Mouse (Mus musculus): ENCODE results near the gene Ttc28.

Gene Ttc28

GRCm38 (mm10) chr5:111207924-111208659 lies 328.5 kb downstream of the Ttc28 start:
- DNase-seq (ENCODE audit: low spot score in 2 of 2), result peak in 1 of 2 experiments; percentile 60

- DNase-seq (ENCODE audit: low spot score in 2 of 2), result peak in 1 of 2 experiments; percentile 57
These were observed 329.0 kb downstream of the Ttc28 start for GRCm38 (mm10) chr5:111208660-111208969.

GRCm38 (mm10) chr5:111213935-111214450 lies 334.4 kb downstream of the Ttc28 start:
- DNase-seq (ENCODE audit: low spot score in 2 of 2), result no peak

GRCm38 (mm10) chr5:111214890-111215289 lies 335.3 kb downstream of the Ttc28 start:
- DNase-seq (ENCODE audit: low spot score in 2 of 2), result no peak

DNA sequence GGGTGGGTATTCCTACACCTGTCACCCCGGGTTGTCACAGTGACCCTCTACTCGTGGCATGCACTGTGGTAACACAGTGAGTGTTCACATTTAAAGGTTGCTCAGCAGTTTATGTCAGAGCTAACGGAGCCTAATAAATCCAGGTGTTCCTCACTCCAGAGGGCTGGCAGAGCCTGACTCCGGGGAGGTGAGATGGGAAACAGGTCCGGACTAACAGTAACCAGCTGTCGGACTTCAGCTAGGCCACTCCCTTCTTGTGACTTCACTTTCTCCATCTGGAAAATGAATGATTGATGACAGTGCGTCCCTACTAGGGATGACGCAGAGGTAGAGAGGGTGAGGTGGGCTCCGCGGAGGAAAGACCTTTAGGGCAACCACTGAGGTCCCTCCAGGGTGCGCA lies 336.1 kb downstream of the Ttc28 start:
- no peak for DNase-seq (ENCODE audit: low spot score in 2 of 2)

DNA sequence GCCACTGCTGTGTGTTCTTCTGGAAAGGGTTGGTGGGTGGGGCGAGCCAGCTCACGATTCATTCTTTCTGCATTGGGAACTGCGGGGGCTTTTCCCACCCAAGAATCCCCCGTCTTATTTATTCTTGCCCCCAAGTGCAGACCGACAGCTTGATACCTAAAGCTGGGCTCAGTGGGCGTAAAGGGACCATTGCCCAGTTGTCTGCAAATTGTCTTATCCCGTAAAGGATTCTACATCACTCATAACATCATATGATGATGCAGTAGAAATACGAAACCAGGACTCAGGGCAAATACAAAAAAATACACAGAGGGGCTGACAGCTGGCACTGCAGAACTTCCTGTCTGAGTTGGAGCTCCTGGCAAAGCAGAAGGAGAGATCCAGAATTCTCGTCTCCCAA lies 336.6 kb downstream of the Ttc28 start:
- no peak for DNase-seq (ENCODE audit: low spot score in 2 of 2)

DNA sequence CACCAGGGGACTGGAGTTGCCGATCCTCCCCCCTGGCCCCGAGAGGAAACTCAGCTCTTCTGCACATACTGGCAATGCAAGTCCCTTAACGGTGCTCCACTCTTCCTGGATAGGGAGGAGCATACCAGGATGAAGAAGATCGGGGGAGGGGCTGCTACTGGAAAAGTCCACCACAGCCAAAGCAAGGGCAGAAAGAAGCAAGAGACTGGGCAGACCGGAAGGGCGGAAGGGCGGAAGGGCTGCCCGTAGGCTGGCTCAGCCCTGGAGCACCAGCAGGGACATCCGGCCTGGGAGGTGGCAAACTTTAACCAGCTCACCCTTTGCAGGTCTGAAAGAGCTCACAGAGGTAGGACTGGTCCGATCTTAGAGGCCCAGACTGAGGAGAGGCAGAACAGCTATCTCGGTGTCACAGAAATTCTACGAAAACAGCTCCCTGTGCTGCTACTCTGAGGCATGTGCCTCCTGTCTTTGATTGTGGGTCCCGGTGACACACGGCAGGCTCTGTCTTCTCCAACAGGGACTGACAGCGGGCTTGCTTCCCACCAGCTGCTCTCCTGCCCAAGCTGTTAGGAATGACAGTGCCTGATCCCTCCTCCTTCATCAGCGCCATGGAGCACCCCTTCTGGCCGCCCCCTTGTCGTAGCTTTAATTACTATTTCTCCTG lies 338.0 kb downstream of the Ttc28 start:
- no peak for DNase-seq (ENCODE audit: low spot score in 2 of 2)

DNA sequence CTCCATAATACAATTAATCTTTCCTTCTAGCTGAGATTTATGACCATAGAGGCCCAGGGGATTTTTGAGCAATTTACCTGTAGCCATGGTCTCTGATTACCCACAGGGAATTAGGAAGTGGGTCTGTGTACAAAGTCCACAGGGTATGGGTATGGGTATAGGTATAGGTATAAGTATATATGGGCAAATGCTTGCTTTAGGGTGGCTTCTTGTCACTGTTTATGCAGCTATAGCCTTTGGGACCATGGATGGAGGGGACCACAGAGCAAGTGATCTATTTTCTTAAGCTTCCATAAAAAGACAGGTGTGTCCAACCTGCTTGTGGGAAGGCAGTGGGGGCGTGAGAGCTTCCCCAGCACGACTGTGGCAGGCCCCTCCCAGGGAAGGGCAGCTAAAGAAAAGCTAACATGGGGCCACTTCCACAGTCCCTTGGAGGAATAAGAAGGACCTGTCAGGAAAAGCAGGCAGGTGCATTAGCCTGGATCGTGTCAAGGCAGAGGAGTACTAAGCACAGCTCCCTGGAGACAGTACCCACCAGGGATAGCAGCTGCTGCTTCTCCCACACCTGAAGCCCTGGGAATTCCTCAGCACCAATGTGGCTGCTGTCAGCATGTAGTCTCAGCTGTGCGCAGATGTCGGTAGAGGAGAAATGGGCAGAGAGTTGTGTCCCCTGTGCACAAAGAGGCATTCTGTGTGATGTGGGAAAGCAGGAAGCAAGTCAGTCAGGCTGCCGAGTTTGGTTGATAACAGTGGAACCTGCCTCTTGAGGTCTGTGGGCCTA lies 338.7 kb downstream of the Ttc28 start:
- DNase-seq (ENCODE audit: low spot score in 2 of 2), result no peak

DNA sequence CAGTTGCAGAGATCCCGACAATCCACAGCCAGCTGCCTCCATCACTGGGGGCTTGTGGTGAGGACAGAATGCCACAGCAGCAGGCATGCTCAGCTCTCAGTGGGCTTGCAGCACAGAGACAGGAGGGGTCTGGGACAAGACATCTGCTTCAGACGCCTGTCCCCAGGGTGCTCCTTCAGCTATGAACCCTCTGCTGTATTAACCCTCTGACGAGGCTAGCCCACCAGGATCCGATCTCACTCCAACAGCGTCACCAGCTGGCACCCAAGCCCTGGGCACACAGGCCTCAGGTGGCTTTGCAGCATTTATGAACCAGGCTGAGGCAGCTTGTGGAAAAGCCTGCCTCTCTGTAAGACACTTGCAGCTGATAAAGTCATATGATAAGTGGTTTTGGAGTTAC lies 339.4 kb downstream of the Ttc28 start:
- no peak for DNase-seq (ENCODE audit: low spot score in 2 of 2)

- no peak for DNase-seq (ENCODE audit: low spot score in 2 of 2)
These were observed 341.2 kb downstream of the Ttc28 start for GRCm38 (mm10) chr5:111220679-111221380.

- no peak for DNase-seq (ENCODE audit: low spot score in 2 of 2)
These were observed 343.2 kb downstream of the Ttc28 start for GRCm38 (mm10) chr5:111222820-111223219.

DNA sequence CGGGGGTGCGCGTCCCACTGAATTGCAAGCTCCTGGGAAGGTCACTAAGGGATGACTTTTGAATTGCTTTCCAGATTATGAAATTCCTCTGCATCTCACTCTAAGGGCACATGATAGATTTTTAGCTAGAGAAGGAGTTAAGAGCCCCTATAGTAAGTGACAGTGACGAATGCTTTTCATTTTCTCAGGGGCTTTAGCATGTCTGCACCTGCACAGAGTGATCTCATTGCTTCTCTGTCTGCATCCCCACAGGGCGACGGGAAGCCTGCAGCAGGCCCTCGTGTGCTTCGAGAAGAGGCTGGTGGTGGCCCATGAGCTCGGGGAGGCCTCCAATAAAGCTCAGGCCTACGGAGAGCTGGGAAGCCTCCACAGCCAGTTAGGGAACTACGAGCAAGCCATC lies 345.7 kb downstream of the Ttc28 start:
- no peak for DNase-seq (ENCODE audit: low spot score in 2 of 2)

GRCm38 (mm10) chr5:111226486-111226885 lies 346.9 kb downstream of the Ttc28 start:
- DNase-seq (ENCODE audit: low spot score in 2 of 2), result no peak

DNA sequence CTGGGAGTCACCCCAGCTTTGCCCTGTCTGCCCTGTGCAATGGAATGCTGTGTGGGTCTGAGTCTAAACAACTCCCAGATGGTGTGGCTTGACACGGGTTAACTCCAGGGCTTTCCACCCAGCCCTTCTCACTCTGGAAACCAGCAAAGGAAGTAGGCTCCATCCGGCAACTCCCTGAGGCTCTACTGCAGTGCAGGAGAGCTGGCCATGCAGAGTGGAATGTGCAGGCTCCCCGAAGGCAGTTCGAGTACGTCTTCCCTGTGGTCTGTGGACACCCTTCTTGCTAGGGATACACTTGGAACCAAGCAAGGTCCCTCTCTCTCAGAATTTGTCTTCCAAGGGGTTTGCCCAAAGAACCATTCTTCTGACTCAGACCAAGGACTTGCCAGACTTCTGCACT lies 348.2 kb downstream of the Ttc28 start:
- DNase-seq (ENCODE audit: low spot score in 2 of 2), result no peak

GRCm38 (mm10) chr5:111228302-111229040 lies 348.9 kb downstream of the Ttc28 start:
- no peak for DNase-seq (ENCODE audit: low spot score in 2 of 2)

DNA sequence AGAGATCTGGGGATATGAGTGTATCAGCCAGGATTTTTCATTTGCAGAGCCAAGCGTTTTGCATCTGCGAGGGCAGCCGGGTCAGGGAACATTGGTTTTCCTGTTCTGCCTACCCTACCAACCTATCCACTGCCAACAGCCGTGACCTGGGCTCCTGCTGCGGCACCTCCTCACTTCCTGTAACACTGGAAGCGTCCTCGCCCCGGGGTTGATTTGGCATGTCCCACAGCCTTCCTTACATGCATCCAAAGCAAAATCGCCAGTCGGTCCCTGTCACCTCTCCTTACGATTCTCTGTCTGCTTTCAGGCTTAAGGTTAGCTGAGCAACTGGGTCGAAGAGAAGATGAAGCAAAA lies 349.4 kb downstream of the Ttc28 start:
- DNase-seq (ENCODE audit: low spot score in 2 of 2), result no peak

DNA sequence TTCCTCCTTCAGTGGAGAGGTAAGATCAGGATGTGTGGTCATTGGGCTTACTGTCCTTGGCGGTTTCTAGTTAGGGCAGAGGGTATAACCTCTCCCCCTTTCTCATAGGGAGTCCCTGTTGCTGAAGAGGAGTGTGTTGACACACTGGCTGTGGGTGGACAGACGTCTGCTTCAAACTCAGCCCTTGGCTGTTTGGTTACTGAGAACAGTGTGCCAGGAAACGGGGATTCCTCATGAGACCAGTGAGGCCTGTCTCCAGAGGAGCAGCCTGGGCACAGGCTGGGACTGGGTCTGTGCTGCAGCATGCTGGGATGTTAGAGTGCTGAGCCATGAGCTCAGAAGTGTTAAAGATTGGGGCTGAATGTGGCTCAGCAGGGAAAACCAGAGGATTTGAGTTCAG lies 350.1 kb downstream of the Ttc28 start:
- DNase-seq (ENCODE audit: low spot score in 2 of 2), result no peak

DNA sequence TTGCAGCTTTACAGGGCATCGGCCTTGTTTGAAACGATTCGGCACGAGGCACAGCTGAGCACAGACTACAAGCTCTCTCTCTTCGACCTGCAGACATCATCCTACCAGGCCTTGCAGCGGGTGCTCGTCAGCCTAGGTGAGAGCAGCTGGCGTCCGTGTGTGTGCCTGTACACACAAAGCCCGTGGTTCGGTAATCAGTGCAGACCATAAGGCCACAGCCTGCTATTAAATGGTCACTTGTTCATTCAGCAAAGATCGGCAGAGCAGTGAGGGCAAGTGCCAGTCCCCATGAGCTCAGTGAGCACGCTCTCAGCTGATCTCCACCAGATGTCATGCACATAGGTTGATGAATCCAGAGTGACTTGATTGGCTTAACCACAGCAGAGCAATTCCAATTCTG lies 351.4 kb downstream of the Ttc28 start:
- DNase-seq (ENCODE audit: low spot score in 2 of 2), result no peak

- no peak for DNase-seq (ENCODE audit: low spot score in 2 of 2)
These were observed 352.2 kb downstream of the Ttc28 start for GRCm38 (mm10) chr5:111231769-111232168.

GRCm38 (mm10) chr5:111233022-111233709 lies 353.6 kb downstream of the Ttc28 start:
- no peak for DNase-seq (ENCODE audit: low spot score in 2 of 2)

GRCm38 (mm10) chr5:111235131-111235530 lies 355.5 kb downstream of the Ttc28 start:
- DNase-seq (ENCODE audit: low spot score in 2 of 2), result no peak

Measured in spleen, postnatal 10 days (tissue).